Comparison of ENCODE assay signal across 8 mouse cellular contexts in genomic region chr9:48733817-48734544, GRCm38 (mm10).
DNase-seq lines count a peak whose midpoint lies in the region; ATAC-seq lines count a peak whose summit lies in the region.
"Had no signal": no experiment of that assay in that cellular context is flagged by ENCODE, and none has a peak within 500 bp of the region (broad histone marks: within the 10 kb centered on the region; RNA-seq: fewer than 3 reads in every experiment).

No protein-coding gene starts in this region.

- peak overlapping the region; percentile 23; the same call in 1 of the 2 replicates for H3K4me2 ChIP-seq in limb, embryonic 13.5 days (replicated peaks)
- H3K4me2 ChIP-seq in heart, embryonic 14.5 days (ENCODE audit: low read length): peak overlapping the region; percentile 38

- no peaks in the 10 kb centered on the region for H3K9me3 ChIP-seq in limb, embryonic 13.5 days
- no peaks in the 10 kb centered on the region for H3K9me3 ChIP-seq in limb, embryonic 10.5 days (replicated peaks)
- no peaks in the 10 kb centered on the region for H3K9me3 ChIP-seq in heart, embryonic 14.5 days (ENCODE audit: control insufficient read depth, low read length)

- peaks cover 72% of the 10 kb centered on the region for H3K4me1 ChIP-seq in limb, embryonic 13.5 days
- H3K4me1 ChIP-seq in limb, embryonic 10.5 days: peaks cover 98% of the 10 kb centered on the region
- peaks cover 30 to 42% of the 10 kb centered on the region in 2 experiments for H3K4me1 ChIP-seq in heart, embryonic 14.5 days (ENCODE audit: control insufficient read depth in 2 of 2, insufficient read depth in 2 of 2, low read length in 2 of 2)

- H3K36me3 ChIP-seq in limb, embryonic 13.5 days: no peaks in the 10 kb centered on the region
- no peaks in the 10 kb centered on the region for H3K36me3 ChIP-seq in limb, embryonic 10.5 days
- H3K36me3 ChIP-seq in heart, embryonic 14.5 days (ENCODE audit: control insufficient read depth, insufficient read depth, low read length): no peaks in the 10 kb centered on the region

- DNase-seq in limb, embryonic 10.5 days (ENCODE audit: low spot score): no peak
- peak; percentile 67 to 70 for DNase-seq in cerebellum, postnatal 10 days
- DNase-seq in left cerebral cortex, adult 11 months (ENCODE audit: low spot score): peak; percentile 75
- DNase-seq in retina, embryonic 14.5 days (ENCODE audit: low spot score): peak; percentile 68
- DNase-seq in adrenal gland, postnatal 10 days: no peak

- no peak overlapping the region for H3K9ac ChIP-seq in limb, embryonic 13.5 days
- peak overlapping the region; percentile 14; the same call in 1 of the 2 replicates for H3K9ac ChIP-seq in heart, embryonic 14.5 days (ENCODE audit: low read length)

- H3K27ac ChIP-seq in limb, embryonic 13.5 days: no peak overlapping the region
- H3K27ac ChIP-seq in limb, embryonic 10.5 days: no peak overlapping the region
- peak overlapping the region in 1 of 2 experiments; percentile 2; a peak in 1 of 4 replicates for H3K27ac ChIP-seq in heart, embryonic 14.5 days (replicated peaks in 1 of 2; ENCODE audit: control insufficient read depth in 1 of 2, insufficient read depth in 1 of 2, low read depth in 2 of 2, low read length in 2 of 2)
- H3K27ac ChIP-seq: macrophage had no signal

- no peak overlapping the region for H3K4me3 ChIP-seq in limb, embryonic 13.5 days
- no peak overlapping the region for H3K4me3 ChIP-seq in limb, embryonic 10.5 days
- no peak overlapping the region for H3K4me3 ChIP-seq in heart, embryonic 14.5 days (ENCODE audit: control insufficient read depth in 1 of 2, insufficient read depth in 1 of 2, low read depth in 1 of 2, low read length in 2 of 2)

- peaks cover 68% of the 10 kb centered on the region for H3K27me3 ChIP-seq in limb, embryonic 13.5 days
- peaks cover 28% of the 10 kb centered on the region for H3K27me3 ChIP-seq in limb, embryonic 10.5 days (ENCODE audit: low read depth, poor library complexity, severe bottlenecking)
- no peaks in the 10 kb centered on the region for H3K27me3 ChIP-seq in heart, embryonic 14.5 days (ENCODE audit: control insufficient read depth, insufficient read depth, low read length)

- ATAC-seq in limb, embryonic 13.5 days (ENCODE audit: low FRiP score, low read depth): no peak
- ATAC-seq in heart, embryonic 14.5 days (ENCODE audit: insufficient number of reproducible peaks, insufficient read depth, low FRiP score, low read depth): no peak

- WGBS in limb, embryonic 13.5 days: 46% methylated on average over 13 of the region's 13 CpGs
- WGBS in limb, embryonic 10.5 days: 52% methylated on average over 13 of the region's 13 CpGs
- WGBS in heart, embryonic 14.5 days: 44% methylated on average over 13 of the region's 13 CpGs

Comparison
In these comparisons a context has a peak if more than half of its experiments do, and no peak if none do; other contexts are left out.
1. DNase-seq: peak in cerebellum, postnatal 10 days (2 of 2), left cerebral cortex, adult 11 months (single experiment) and retina, embryonic 14.5 days (single experiment); none in limb, embryonic 10.5 days (single experiment) and adrenal gland, postnatal 10 days (single experiment).